Mouse (Mus musculus) large intestine, adult 2 months (tissue): ENCODE measurements around the gene Olfr1325. TPM values are rescaled to one million over a fixed set of nuclear protein-coding genes. Genes with fewer than 3 reads are reported as not detected.
"Not testable (repeated sequence)": the region's sequence is repeated elsewhere in the genome, so short reads cannot be mapped to it uniquely, and the experiment has no call there.

Experiments
- DNase-seq: peaks from one replicate; pipeline ENCODE4 v3.0.0-alpha.2; 2012; ENCODE audit warnings: low read depth, low spot score
- WGBS: fragments of 180-500 bp; shearing (Covaris S2); methylation state at CpG from one replicate; pipeline ENCODE4 v1.1.7; 2018; 5-methylcytosine and 5-hydroxymethylcytosine counted together
- polyA plus RNA-seq: library from polyadenylated mRNA; depleted of rRNA; stranded (reverse); fragments of >200 nt; gene quantifications from 2 replicates; pipeline ENCODE4 v1.2.3, GENCODE M21; 2012; rRNA removed

Olfr1325 gene
- not detected in 2 replicates for polyA plus RNA-seq

DNA sequence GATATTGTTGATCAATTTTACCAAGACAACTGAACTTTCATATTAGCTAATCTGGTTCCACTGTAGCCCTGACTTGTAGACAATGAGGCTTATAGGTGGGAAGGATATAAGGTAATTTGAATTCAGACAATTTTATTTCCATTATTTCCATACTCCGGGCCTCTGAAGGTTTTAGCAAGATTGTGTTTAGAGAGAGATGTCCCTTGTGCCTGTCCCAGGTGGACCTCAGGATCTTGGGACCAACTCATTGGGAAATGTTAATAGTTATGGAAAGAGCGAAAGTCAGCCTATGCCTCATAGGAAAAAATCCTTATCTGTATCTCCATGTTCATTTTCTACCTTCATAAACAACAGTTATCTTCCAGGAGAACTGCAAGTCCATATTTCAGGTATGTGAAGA lies at the start of gene Olfr1325:
Olfr1325 (plus strand) TSS at position 301 of the 400 bp plus-strand sequence.
- DNase-seq: no peak
- WGBS: 78% methylated on average over 2 of the region's 2 CpGs

DNA sequence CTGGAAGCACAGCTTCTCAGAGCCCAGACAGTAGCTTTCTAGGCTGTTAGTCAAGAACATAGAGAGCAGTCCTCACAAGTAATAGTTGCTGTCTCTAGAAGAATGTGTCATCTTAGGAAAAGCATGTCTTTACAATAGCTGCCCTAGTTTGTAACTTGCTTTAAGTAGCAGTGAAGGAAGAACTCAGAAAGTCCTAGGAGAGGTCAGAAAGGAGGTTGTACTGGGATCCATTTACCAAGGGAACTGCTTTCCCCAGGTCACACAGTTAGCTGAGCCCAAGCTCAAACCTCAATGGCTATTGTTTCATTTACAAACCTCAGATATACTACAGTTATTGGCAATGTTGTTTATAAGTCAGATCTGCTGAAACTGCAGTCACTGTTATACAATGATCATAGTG lies 17.7 kb upstream of the Olfr1325 start, which contains the start of gene Olfr1326-ps1:
Olfr1326-ps1 (minus strand) TSS at position 101 of the 400 bp plus-strand sequence.
- DNase-seq: no peak

DNA sequence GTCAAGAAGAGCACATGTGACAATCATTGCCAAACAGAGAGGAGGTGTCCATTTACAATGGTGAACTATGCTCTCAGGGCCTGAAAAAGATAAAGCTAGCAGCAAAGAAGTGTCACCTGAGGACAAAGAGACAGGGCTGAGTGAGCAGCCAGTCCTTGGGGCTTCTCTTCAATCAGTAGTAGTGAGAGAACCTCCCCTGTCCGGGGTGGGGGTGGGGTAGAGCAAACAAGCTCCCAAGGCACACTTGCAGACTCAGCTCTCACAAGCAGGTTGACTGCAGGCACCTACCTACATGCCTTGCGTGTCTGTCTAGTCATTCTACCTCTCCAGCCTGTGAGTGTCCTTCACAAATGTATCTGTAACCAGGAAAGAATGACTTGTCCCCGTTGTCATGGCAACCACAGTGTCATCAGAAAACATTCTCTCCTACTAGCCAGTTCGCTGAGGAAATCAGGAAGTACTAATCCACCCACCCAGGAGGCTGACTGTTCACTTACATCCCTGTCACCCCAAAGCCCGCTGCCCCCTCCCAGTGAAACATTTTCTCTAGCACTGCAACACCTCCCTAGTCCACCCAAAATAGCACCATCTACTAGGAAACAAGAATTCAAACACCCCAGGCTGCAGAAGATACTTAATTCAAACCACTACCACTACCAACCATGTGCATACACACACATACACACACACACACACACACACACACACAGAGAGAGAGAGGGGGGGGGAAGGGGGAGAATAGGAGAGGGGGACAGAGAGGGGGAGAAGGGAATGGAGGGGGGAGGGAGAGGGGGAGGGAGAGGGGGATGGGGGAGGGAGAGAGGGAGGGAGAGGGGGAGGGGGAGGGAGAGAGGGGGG lies 53.2 kb downstream of the Olfr1325 start, which contains the start of gene Gm5640:
Gm5640 (minus strand) TSS at position 170 of the 858 bp plus-strand sequence.
- not testable (repeated sequence) for DNase-seq
- WGBS: 30% methylated on average over 2 of the region's 5 CpGs

DNA sequence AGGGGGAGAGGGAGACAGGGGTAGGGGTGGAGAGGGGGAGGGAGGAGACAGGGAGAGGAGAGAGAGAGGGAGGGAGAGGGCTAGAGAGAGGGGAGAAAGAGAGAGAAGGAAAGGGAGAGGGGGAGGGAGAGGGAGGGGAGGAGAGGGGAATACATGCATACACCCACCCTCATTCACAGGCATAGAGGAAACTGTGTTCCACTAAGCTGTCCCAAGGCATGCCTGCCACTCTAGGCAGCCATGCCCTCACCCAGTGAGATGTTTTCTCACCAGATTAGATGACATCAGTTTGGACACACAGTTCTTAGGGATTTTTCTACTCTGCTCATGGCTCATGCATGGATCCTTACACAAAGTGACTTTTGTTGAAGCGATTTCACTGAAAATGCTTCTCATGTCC lies 53.9 kb downstream of the Olfr1325 start:
- not testable (repeated sequence) for DNase-seq
- no CpG with 5 or more reads among the region's 1 CpGs for WGBS

Other genes starting within 250 kb of the Olfr1325 start
- 45.0 and 58.7 TPM in 2 replicates for gene Lage3, start 239.1 kb upstream of the Olfr1325 start, polyA plus RNA-seq
- gene Ubl4a, start 219.5 kb upstream of the Olfr1325 start, polyA plus RNA-seq: 45.9 and 52.2 TPM in 2 replicates
- 13.6 and 15.2 TPM in 2 replicates for gene Slc10a3, start 219.3 kb upstream of the Olfr1325 start, polyA plus RNA-seq
- gene Fam3a, start 199.4 kb upstream of the Olfr1325 start, polyA plus RNA-seq: 25.0 and 28.0 TPM in 2 replicates
- 7.0 and 12.6 TPM in 2 replicates for gene Ikbkg, start 199.4 kb upstream of the Olfr1325 start, polyA plus RNA-seq
- gene G6pdx, start 163.5 kb upstream of the Olfr1325 start, polyA plus RNA-seq: 40.5 and 60.0 TPM in 2 replicates
- not detected in 2 replicates for gene Gm6880, start 111.3 kb upstream of the Olfr1325 start, polyA plus RNA-seq
- not detected in 2 replicates for gene Olfr1326-ps1, start 17.8 kb upstream of the Olfr1325 start, polyA plus RNA-seq
- not detected in 2 replicates for gene Gm5640, start 53.0 kb downstream of the Olfr1325 start, polyA plus RNA-seq
- gene Gm6890, start 148.2 kb downstream of the Olfr1325 start, polyA plus RNA-seq: not detected in 2 replicates
- gene Gm5936, start 244.5 kb downstream of the Olfr1325 start, polyA plus RNA-seq: 0.06 and 0.07 TPM in 2 replicates